Mouse (Mus musculus) liver, postnatal 0 days (tissue): ENCODE measurements around the gene Ints5.

ENCODE experiments used
- CTCF ChIP-seq: sonication (generic); IDR thresholded peaks from 2 replicates; pipeline ENCODE4 v1.5.1; 2016; ENCODE audit warnings: antibody characterized with exemption, low read depth
- EP300 ChIP-seq: IDR thresholded peaks from 2 replicates; pipeline ENCODE4 v1.6.1; 2016; ENCODE audit warnings: antibody characterized with exemption, low read depth, mild to moderate bottlenecking

GRCm38 (mm10) chr19:8897865-8898495 lies 5.2 kb downstream of the Ints5 start, which contains the start of gene Ganab:
- TF ChIP-seq CTCF, result peak; percentile 32
- 0 out of 2 replicates have a peak, but pooled peaks have one; percentile 37 for TF ChIP-seq EP300
